Mouse (Mus musculus) cerebellum, postnatal 4 days (tissue): ENCODE results near the gene Zfand6.

ENCODE experiments used
- DNase-seq, 2 experiments: peaks; one replicate each; pipeline ENCODE4 v3.0.0; 2022; ENCODE audit warnings: low spot score in 2 of 2, mixed read lengths in 1 of 2

Gene Zfand6

DNA sequence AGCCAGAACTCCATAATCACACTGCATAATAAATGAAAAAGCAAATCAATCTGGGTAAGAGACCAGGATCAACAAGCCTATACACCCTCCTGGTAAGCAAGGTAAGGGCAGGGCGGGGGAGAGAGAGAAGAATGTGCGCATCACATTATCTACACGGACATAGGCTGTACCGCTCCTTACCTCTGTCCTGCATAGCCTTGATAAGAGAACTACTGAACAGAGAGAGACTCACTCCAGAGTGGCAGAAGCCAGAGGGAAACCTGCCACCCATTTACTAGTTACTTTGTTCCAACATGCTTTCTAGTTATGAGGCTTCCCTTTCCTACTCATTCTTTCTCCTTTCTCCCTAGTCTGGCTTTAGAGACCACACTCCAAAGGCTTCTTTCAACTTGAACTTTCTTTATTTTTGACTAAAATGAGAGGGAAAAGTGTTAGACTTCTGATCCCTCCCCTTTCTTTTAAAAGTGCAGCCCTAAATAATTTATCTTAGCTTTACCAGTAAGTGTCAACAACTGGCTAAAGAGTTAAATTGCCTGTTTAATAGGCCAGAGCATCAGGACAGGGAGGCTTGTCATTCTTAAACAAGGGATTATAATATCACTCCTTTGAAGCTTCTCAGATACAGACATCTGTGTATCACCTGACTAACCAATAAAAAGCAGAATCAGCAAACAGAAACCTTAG lies 38.3 kb downstream of the Zfand6 start:
- DNase-seq, result no peak

DNA sequence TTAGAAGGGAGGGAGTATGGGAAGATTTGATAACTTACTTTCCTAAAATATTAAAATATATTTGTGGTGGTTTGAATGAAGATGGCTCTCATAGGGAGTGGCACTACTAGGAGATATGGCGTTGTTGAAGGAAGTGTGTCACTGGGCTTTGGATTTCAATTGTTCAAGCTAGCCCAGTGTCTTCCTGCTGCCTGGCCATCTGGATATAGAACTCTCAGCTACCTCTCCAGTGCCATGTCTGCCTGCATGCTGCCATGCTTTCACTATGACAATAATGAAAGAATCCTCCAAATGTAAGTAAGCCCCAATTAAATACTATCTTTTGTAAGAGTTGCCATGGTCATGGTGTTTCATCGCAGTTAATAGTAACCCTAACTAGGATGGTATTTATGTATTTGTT lies 40.7 kb downstream of the Zfand6 start:
- DNase-seq, result no peak

DNA sequence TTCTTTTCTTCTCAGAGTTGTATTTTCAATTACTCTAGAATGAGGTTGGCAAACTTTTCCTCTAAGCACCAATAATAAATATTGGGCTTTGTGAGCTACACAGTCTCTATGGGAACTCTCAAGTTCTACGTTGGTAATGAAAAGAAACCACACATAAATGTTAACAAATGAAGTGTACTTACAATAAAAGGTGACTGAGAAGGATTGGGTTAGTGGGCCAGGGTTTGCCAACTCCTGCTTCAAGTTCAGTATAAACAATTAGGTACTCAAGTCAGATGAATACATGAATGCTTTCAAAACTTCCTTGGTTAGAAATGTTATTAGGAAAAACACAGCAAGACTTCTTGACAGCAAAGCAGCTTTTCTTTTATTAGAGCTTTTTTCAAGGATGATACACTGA lies 43.5 kb downstream of the Zfand6 start:
- DNase-seq, result no peak

- no peak for DNase-seq
These were observed 46.3 kb downstream of the Zfand6 start for GRCm38 (mm10) chr7:84643270-84643998.

DNA sequence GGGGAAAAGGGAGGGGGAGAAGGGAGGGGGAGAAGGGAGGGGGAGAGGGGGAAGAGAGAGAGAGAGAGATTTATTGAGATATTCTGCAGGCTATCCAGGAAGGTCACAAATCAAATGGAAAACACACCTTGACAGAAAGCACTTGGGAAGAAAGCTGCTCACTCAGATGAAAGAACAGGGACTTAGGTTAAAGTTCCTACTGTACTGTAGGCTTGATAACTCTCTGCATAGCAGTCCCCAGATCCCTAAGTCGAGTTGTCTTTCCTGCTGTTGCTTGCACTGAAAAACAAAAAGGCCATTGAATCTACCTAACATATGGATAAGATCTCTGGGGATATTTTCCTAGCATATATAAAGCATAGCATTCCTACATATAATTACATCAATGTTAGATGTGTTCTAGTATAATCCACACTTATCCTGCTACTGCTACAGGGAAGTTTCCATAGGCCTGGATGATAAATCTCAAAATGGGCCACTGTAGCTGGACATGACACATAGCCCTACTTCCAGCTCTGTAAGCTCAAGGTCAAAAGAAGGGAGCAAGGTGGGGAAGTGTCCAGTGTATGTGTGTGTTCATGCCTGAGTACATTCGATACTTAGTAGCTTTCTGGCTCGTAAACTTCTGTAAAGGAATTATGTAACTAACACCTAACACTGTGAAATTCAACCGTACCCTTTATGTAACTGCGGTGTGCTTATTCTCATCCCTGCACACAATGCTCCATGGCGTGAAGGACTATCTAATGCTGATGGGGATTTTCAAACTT lies 47.4 kb downstream of the Zfand6 start:
- DNase-seq, result no peak

DNA sequence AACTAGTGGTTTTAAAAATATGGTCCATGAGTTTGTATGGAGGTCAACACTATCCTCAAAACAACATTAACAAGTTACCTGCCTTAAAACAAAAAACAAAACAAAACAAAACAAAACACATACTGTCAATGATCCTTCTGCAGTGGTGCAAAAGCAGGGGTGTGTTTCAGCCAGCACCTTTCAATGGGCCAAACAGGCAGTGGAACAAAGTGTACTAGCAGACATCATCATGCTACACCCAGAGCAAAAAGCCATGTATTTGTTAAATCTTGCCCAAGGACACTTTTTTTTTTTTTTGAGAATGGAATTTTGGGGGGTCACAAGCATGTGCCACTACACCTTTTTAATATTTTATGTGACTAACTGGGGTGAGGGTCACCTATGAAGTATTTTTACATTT lies 52.8 kb downstream of the Zfand6 start:
- no peak for DNase-seq

- no peak for DNase-seq
These were observed 57.9 kb downstream of the Zfand6 start for GRCm38 (mm10) chr7:84631878-84632277.

GRCm38 (mm10) chr7:84623718-84624117 lies 66.0 kb downstream of the Zfand6 start:
- no peak for DNase-seq

DNA sequence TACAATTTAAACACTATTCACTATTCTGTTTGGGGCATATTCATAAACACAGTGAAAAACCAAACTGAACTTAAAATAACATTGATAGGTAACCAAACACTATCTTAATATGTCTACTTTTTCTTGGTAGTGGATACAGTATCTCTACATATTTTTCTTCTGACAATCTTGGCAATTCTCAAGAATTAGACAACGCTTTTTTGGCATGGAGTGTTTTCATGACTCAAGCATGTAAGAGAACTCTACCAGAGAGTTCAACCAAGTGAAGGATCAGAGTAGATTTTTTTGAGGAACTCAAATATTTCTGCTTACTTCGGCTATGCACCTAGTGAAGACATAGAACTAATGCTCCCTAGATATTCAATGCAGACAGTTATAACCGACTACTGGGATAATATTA lies 68.8 kb downstream of the Zfand6 start:
- DNase-seq, result no peak

- DNase-seq, result no peak
These were observed 70.8 kb downstream of the Zfand6 start for GRCm38 (mm10) chr7:84618951-84619350.

DNA sequence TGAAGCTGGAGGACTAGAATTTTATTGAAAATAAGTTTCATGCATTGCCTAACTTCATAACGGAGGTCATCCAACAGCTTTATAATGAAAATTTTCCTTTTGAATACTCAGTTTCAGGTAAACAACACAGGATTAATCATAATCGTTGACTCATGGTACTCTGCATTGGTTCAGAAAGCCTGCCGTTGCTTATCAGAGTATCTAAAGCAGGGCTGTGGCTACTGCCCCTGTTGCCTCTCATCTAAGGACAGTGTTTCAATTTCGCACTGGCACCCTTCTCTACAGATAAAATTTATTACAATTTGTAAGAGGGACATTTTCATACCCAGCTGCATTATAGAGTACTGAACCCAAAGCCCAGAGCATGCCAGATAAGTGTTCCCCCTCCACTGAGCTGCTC lies 77.3 kb downstream of the Zfand6 start:
- DNase-seq, result no peak

GRCm38 (mm10) chr7:84611609-84612008 lies 78.2 kb downstream of the Zfand6 start:
- no peak for DNase-seq

- DNase-seq, result peak in 1 of 2 experiments; percentile 8
These were observed 83.4 kb downstream of the Zfand6 start, which contains the start of gene Fah for GRCm38 (mm10) chr7:84606293-84606749. TSS of gene Fah (minus strand) at chr7:84606722.

DNA sequence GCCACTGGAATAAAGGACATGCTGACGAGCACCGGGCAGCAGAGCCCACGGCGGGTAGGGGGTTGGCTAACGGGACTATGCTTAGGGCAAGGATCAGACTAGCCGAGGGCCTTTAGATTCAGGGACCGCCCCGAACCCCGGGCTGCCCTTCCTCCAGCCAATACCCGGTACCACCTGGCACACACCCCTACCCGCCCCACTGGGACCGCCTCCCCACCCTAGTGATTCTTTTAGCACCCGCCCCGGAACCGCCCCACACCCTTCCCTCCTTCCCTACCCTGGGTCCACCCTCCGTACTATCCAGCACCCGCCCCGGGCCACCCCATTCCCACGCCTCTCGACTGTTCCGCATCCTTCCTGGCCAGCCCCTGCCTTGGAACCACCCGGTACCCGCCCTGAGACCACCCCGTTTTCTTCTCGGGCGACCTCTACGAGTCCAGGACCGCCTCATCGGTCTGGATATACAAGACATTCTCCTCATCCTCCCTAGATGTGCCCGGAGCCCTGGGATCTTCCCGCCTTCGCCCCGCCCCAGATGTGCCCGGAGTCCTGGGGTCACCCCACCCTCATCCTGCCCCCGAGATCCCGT lies 84.0 kb downstream of the Zfand6 start:
- DNase-seq, result peak in 1 of 2 experiments; percentile 56

DNA sequence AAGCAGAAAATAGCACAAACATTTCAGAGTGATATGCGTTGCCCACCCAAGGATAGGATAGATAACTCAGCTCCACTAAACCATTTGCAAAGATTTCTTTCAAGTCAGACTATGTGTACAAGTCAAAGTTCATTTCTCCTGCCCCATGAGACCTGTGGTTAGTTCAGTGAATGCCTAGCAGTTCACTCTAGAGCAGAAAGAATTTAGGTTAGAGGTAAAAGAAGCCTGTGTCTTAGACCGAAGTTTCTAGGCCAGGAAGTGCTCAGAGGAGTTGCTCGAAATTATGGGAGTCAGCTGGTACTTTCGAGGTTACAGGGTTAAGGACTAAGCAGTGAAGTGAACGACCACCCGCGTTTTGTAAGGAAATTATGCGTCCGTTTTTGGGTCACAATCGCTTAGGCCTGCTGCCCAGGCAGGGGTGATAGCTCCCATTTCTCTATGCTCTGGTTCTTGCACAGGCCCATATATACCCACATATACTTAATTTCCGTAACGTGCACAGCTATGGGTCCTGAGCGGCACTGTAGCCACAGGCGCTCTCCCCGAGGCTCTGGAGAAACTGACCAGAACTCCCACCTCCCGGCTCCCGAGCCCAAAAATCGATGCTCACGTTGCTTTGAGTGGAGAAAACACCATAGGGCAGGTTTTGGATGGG lies 84.6 kb downstream of the Zfand6 start:
- no peak for DNase-seq

DNA sequence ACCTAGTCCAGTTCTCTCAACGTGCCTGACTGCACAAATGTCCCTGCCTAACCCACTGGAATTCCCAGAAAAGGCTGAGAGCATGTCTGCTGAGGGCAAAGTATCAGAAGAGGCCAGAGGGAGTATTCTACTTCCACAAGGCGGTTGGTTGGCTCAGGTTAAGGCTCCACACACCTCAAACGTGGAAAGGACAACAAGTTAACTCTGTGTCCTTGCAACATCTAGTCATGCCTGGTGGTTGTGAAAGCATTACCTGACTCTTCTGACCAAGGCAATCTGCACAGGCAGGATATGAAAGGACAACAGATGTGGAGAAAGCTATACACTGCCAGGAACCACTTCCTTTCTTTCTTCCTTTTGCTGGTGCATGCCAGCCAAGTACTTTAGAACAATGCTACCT lies 85.3 kb downstream of the Zfand6 start:
- no peak for DNase-seq

DNA sequence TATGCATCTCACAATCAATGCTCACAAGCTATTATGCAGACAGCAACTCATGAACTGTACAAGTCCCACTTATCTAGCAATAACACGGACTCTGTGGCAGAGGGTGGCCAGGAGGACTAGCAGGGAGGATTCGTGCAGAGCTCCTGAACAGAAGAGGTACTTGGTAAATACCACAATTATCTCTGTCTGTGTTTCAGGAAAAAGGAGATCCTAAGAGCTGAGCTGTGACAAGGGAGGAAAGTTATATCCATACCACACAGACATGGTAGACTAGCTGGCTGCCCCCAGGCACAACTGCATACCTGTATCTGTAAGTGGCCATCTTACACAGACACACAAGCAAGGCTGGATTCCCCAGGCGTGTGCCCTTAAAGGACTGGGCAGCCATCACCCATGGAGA lies 88.4 kb downstream of the Zfand6 start:
- no peak for DNase-seq

DNA sequence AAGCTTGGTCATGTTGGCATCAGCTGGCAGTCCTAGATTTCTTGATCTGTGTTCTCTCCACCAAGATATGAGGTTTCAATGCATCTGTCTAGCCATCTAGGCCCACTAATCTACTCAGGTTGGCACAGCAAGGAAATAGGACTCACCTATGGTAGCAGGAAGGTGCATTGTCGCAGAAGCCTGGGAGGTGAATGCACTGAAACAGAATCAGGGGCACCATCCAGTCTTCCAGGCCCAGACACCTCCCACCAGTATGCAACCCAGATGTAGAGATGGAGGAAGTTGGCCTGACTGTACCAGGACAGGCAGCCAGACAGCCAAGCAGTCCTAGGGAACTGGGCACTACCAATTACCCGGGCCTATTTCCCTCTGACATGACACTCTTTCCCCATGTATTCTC lies 89.1 kb downstream of the Zfand6 start:
- no peak for DNase-seq

DNA sequence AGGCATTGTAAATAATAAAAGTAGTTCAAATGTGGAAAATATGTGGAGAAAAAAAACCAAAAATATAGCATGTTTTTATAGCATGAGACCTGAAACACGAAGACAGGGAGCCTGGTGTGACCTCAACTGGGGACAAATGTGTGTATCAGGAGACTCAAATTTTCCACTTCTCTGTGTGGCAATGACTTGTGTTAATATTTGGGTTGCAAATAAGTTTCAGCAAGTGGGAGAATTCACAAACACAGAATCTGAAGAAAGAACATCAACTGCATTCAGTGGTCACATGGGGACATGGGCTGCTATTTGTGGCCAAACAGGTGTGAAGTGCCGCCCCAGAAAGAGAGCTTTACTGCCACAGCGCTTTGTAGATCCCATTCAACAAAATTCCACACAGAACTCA lies 93.1 kb downstream of the Zfand6 start:
- no peak for DNase-seq

GRCm38 (mm10) chr7:84596002-84596401 lies 93.8 kb downstream of the Zfand6 start:
- no peak for DNase-seq

DNA sequence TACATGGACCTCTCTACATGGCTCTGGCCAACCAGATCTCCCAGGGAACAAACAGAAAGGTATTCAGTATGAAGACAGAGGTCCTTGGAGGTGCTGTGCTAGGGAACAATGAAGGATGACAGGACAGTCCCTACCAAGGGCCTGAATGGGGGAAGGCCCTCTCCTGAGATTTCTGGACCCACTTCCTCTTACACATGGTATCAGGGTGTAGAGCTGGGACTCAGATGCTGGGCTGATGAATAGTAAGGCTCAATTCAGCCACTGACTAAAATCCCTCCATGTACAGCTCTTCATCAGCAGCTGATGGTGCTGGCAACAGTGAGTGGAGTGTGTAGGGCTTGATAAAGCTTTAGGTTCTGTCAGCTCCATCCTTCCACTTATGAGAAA lies 94.8 kb downstream of the Zfand6 start:
- DNase-seq, result no peak
